Mouse (Mus musculus): Measurements from ENCODE around the gene Sash1. TPM values are rescaled to one million over a fixed set of nuclear protein-coding genes. Genes with fewer than 3 reads are reported as not detected.

Sash1 gene
- polyA plus RNA-seq, 1 experiment from 2014 or later, result 2.8 TPM

DNA sequence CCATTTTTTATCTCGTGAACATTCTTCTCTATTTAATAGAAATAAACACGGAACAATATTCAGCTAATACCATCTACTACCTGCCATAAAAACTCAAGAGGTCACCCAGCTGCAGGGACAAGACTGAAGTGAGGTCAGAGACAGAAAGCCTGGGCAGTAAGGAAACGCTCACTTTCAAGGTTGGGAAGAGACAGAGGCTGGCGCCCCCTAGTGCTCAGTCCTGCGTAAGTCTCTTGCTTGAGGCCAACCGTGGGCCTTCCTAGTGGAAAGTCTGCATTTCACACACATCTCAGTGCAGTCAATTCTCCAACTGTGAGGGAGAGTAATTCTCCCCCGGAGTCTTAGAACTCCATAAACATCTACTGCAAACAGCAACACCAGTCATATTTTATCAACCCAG lies 90.5 kb downstream of the Sash1 start:
- peak; percentile 27; the same call in 1 of the 2 replicates for ATAC-seq
- WGBS, result 29% methylated on average over 7 of the region's 7 CpGs
- no peak overlapping the region for H3K4me3 ChIP-seq (ENCODE audit: low read length)
- no peak overlapping the region for H3K27ac ChIP-seq (ENCODE audit: low read length)
- H3K4me2 ChIP-seq (ENCODE audit: low read depth, low read length), result no peak overlapping the region
- no peaks in the 10 kb centered on the region for H3K4me1 ChIP-seq (ENCODE audit: control insufficient read depth, insufficient read depth, low read length)
- no peaks in the 10 kb centered on the region for H3K36me3 ChIP-seq (ENCODE audit: control insufficient read depth, insufficient read depth, low read length)
- no peaks in the 10 kb centered on the region for H3K9me3 ChIP-seq (ENCODE audit: control insufficient read depth, low read length)
- no peak overlapping the region for H3K9ac ChIP-seq (ENCODE audit: low read depth, low read length)
- H3K27me3 ChIP-seq (replicated peaks; ENCODE audit: control insufficient read depth, insufficient read depth, low read length), result no peaks in the 10 kb centered on the region

DNA sequence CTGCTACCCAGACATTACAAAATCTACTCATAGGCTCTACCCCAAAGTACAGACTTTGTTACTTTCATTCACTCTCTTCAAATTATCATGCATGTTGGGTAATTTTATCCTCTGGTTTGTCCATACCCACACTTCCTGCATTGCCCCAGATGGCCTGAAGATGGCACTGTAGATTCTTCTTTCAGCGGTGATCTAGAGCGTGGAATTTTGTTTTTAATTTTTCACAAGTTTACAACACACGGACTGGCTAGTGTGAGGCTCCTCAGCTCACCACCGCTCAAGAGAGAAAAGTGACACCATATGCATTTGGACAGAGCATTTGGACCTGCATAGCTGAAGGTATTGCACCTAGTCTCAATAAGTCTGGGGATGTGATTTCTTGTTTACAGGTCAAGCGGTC lies 93.5 kb downstream of the Sash1 start:
- Histone ChIP-seq H3K9me3 (ENCODE audit: control insufficient read depth, low read length) (no peaks in the 10 kb centered on the region), H3K27me3 (replicated peaks; ENCODE audit: control insufficient read depth, insufficient read depth, low read length) (no peaks in the 10 kb centered on the region), H3K4me3 (ENCODE audit: low read length) (no peak overlapping the region), H3K4me1 (ENCODE audit: control insufficient read depth, insufficient read depth, low read length) (no peaks in the 10 kb centered on the region), H3K36me3 (ENCODE audit: control insufficient read depth, insufficient read depth, low read length) (no peaks in the 10 kb centered on the region), H3K4me2 (ENCODE audit: low read depth, low read length) (no peak overlapping the region), H3K27ac (ENCODE audit: low read length) (no peak overlapping the region), H3K9ac (ENCODE audit: low read depth, low read length) (no peak overlapping the region)
- 0 out of 2 replicates have a peak, but pooled peaks have one; percentile 17 for ATAC-seq
- 54% methylated on average over 5 of the region's 5 CpGs for WGBS

DNA sequence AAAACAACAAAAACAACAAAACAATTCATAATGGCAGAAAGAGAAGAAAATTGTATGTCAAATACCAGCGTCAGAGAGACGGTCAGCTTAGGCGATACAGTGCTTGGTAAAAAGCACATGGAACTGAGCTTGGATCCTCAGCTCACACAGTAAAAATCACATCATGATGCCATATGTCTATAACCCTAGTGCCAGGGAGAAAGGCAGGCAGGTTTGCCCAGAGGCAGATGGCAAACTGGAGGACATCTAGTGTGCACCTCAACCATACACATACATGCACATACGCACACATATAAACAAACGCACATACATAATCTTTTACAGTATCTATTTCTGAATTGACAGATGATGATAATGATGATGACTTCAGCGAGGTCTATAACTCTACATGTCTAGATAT lies 96.8 kb downstream of the Sash1 start:
- 95% methylated on average over 6 of the region's 6 CpGs for WGBS
- no peak overlapping the region for H3K27ac ChIP-seq (ENCODE audit: low read length)
- H3K36me3 ChIP-seq (ENCODE audit: control insufficient read depth, insufficient read depth, low read length), result no peaks in the 10 kb centered on the region
- H3K4me1 ChIP-seq (ENCODE audit: control insufficient read depth, insufficient read depth, low read length), result peaks cover 10% of the 10 kb centered on the region; the same call in 1 of the 2 replicates
- H3K27me3 ChIP-seq (replicated peaks; ENCODE audit: control insufficient read depth, insufficient read depth, low read length), result no peaks in the 10 kb centered on the region
- no peak for ATAC-seq
- no peak overlapping the region for H3K4me2 ChIP-seq (ENCODE audit: low read depth, low read length)
- no peaks in the 10 kb centered on the region for H3K9me3 ChIP-seq (ENCODE audit: control insufficient read depth, low read length)
- no peak overlapping the region for H3K4me3 ChIP-seq (ENCODE audit: low read length)
- H3K9ac ChIP-seq (ENCODE audit: low read depth, low read length), result no peak overlapping the region

DNA sequence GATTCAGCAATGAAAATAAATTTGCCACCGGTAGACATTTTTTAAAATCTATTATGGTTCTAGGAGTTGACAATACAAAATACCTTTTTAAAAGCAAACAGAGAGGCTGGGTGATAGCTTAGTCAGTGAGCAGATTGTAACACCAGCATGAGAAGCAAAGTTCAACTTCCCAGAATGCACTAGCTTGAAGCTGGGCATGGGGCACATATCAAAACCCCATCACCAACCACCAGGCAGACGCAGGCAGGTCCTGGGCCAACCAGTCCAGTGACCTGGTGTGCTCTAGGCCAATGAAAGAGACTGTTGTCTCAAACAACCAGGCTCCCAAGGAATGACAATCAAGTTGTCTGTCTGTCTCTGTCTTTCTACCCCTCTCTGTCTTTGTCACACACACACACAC lies 98.6 kb downstream of the Sash1 start:
- Histone ChIP-seq H3K9me3 (ENCODE audit: control insufficient read depth, low read length) (no peaks in the 10 kb centered on the region), H3K36me3 (ENCODE audit: control insufficient read depth, insufficient read depth, low read length) (no peaks in the 10 kb centered on the region; the same call in 1 of the 2 replicates), H3K27me3 (replicated peaks; ENCODE audit: control insufficient read depth, insufficient read depth, low read length) (no peaks in the 10 kb centered on the region), H3K27ac (ENCODE audit: low read length) (no peak overlapping the region), H3K9ac (ENCODE audit: low read depth, low read length) (no peak overlapping the region), H3K4me1 (ENCODE audit: control insufficient read depth, insufficient read depth, low read length) (peaks cover 10% of the 10 kb centered on the region; the same call in 1 of the 2 replicates), H3K4me2 (ENCODE audit: low read depth, low read length) (no peak overlapping the region), H3K4me3 (ENCODE audit: low read length) (no peak overlapping the region)
- no peak for ATAC-seq
- WGBS, result 62% methylated on average over 2 of the region's 2 CpGs

DNA sequence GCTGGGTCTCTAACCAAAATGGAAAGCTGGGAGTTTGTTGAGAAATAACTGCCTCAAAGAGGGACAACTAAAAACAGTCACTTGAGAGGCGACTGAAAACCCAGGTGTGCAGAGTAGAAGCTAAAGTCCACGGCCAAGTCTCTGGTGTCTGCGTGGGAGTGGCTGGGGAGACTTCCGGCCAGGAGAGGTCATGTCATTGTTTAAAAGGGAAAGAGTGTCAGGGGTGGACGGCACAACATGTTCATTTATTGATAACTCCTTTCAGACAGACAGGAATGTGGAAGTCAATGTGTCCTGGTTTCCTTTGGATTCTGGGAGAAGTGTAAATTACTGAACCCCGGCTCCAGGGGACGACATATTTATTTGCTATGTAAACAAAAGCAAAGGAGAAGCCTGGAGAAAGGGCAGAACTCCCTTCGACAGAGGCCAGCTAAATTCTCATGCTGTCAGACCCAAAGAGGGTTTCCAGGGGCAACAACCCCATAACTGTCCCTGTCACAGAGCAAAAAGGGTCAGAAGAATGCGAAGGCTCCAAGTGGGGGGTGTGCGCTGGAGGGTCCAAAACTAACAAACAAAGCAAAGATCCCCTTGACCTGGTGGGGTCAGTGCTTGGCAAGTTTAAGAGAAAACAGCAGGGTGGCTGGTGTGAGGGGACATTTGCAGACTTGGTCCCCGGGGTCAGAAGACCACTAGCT lies 100.3 kb downstream of the Sash1 start:
- Histone ChIP-seq H3K4me1 (ENCODE audit: control insufficient read depth, insufficient read depth, low read length) (peaks cover 10% of the 10 kb centered on the region; the same call in 1 of the 2 replicates), H3K9ac (ENCODE audit: low read depth, low read length) (0 out of 2 replicates have a peak overlapping the region, but pooled peaks have one; percentile 24), H3K4me3 (ENCODE audit: low read length) (no peak overlapping the region), H3K27ac (ENCODE audit: low read length) (no peak overlapping the region), H3K9me3 (ENCODE audit: control insufficient read depth, low read length) (no peaks in the 10 kb centered on the region), H3K27me3 (replicated peaks; ENCODE audit: control insufficient read depth, insufficient read depth, low read length) (no peaks in the 10 kb centered on the region), H3K36me3 (ENCODE audit: control insufficient read depth, insufficient read depth, low read length) (no peaks in the 10 kb centered on the region; the same call in 1 of the 2 replicates), H3K4me2 (ENCODE audit: low read depth, low read length) (no peak overlapping the region)
- 24% methylated on average over 11 of the region's 11 CpGs for whole genome bisulfite sequencing
- peak; percentile 68 for ATAC-seq

DNA sequence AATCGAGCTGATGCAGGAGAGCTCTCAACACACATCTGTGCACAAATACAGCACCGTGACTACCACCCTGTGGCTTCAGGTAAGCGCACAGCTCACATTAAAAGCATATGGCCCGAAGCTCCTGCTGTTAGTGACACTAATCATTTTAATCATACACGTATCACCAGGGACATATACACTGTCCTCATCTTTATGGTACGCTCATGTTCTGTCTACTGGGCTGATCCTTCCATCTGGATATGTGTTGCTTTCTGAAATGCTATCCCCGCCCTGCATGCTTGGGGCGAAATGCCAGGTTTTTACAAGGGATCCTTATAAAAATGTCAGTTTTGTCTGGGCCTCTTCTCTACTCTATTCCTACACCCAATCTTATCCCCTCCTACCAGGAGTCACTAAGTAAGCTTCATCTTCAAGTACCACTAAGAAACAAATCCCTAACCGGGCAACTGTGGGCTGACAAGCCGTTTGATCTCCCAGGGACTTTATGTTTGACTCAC lies 103.9 kb downstream of the Sash1 start:
- Histone ChIP-seq H3K36me3 (ENCODE audit: control insufficient read depth, insufficient read depth, low read length) (peaks cover 2% of the 10 kb centered on the region), H3K9me3 (ENCODE audit: control insufficient read depth, low read length) (no peaks in the 10 kb centered on the region), H3K4me1 (ENCODE audit: control insufficient read depth, insufficient read depth, low read length) (peaks cover 10% of the 10 kb centered on the region; the same call in 1 of the 2 replicates), H3K27ac (ENCODE audit: low read length) (no peak overlapping the region), H3K4me3 (ENCODE audit: low read length) (no peak overlapping the region), H3K9ac (ENCODE audit: low read depth, low read length) (no peak overlapping the region), H3K4me2 (ENCODE audit: low read depth, low read length) (no peak overlapping the region), H3K27me3 (replicated peaks; ENCODE audit: control insufficient read depth, insufficient read depth, low read length) (no peaks in the 10 kb centered on the region)
- ATAC-seq, result no peak
- 76% methylated on average over 10 of the region's 10 CpGs for WGBS

DNA sequence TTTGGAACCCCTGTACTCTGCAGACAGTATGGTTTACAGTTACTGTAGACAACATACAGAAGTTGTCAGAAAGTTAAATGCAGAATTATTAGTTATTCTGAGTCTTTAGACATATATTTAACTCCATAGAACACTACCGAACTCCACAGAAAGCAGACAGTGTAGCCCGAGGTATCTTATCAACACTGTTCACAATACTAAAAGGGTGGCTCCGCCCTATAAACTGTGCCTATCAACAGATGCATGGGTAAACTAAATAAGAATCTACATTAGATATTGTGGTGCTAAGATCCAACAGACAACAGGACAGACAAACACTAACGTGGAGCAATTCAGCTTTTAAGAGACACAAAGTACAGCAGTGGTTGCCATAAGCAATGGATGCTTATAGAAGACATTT lies 106.0 kb downstream of the Sash1 start:
- WGBS, result 93% methylated on average over 4 of the region's 4 CpGs
- peaks cover 2% of the 10 kb centered on the region for H3K36me3 ChIP-seq (ENCODE audit: control insufficient read depth, insufficient read depth, low read length)
- H3K9ac ChIP-seq (ENCODE audit: low read depth, low read length), result no peak overlapping the region

DNA sequence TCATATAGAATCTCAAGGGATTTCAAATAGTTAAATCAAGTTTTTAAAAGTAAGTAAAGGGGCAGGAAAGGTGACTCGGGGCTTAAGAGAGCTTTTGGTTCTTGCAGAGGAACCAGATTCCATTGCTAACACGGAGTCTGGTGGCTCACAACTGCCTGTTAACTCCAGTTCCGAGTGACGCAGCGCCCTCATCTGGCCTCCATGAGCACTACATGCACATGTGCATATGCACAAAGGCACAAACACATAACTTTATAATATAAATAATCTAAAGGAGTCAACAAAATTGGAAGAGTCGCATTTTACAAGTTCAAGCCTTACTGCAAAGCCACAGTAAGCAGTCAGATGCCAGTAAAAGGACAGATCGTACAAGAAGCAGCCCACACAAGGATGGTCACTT lies 107.0 kb downstream of the Sash1 start:
- Histone ChIP-seq H3K9me3 (ENCODE audit: control insufficient read depth, low read length) (no peaks in the 10 kb centered on the region), H3K36me3 (ENCODE audit: control insufficient read depth, insufficient read depth, low read length) (peaks cover 2% of the 10 kb centered on the region), H3K4me2 (ENCODE audit: low read depth, low read length) (no peak overlapping the region), H3K9ac (ENCODE audit: low read depth, low read length) (no peak overlapping the region), H3K27ac (ENCODE audit: low read length) (no peak overlapping the region), H3K27me3 (replicated peaks; ENCODE audit: control insufficient read depth, insufficient read depth, low read length) (no peaks in the 10 kb centered on the region), H3K4me1 (ENCODE audit: control insufficient read depth, insufficient read depth, low read length) (no peaks in the 10 kb centered on the region), H3K4me3 (ENCODE audit: low read length) (no peak overlapping the region)
- 87% methylated on average over 7 of the region's 7 CpGs for WGBS
- no peak for ATAC-seq

More for the DNA sequence above, 106.0 kb downstream of the Sash1 start:
- no peak for ATAC-seq
- no peak overlapping the region for H3K4me2 ChIP-seq (ENCODE audit: low read depth, low read length)
- H3K27me3 ChIP-seq (replicated peaks; ENCODE audit: control insufficient read depth, insufficient read depth, low read length), result no peaks in the 10 kb centered on the region
- no peaks in the 10 kb centered on the region for H3K9me3 ChIP-seq (ENCODE audit: control insufficient read depth, low read length)
- no peak overlapping the region for H3K27ac ChIP-seq (ENCODE audit: low read length)
- H3K4me3 ChIP-seq (ENCODE audit: low read length), result no peak overlapping the region
- no peaks in the 10 kb centered on the region for H3K4me1 ChIP-seq (ENCODE audit: control insufficient read depth, insufficient read depth, low read length)

DNA sequence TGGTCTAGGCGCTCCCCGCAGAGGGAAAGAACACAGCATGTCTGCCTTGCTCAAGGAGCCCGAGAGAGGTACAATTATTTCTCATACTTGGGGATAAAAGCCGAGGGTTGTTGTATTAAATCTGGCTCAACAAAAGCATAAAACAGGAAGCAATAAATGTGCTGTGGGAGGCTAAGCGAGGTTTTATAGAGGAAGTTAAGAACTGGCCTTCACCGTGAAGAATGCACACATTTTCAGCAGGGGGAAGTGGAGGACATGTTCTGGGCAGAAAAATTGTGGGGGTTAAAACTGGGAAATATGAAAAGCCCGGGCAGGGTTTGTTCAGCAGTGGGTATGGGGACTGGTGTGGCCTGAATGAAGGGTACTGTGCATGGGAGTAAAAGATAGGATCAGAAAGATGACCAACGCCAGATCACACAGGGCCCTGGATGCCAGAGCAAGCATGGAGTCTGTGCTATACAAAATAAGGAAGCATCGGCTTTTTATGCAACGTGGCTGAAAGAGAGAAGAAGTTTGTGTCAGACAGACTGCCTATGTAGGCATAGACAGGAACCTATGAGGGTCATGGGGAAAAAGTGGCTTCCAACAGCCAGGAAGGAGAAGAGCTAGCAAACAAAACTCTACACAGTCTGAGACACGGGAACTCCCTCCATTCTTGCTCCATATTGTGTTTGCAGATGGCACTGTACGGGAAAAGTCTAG lies 108.2 kb downstream of the Sash1 start:
- H3K4me3 ChIP-seq (ENCODE audit: low read length), result no peak overlapping the region

More for the DNA sequence above, 108.2 kb downstream of the Sash1 start:
- ATAC-seq, result no peak
- no peaks in the 10 kb centered on the region for H3K9me3 ChIP-seq (ENCODE audit: control insufficient read depth, low read length)
- H3K27ac ChIP-seq (ENCODE audit: low read length), result no peak overlapping the region
- no peak overlapping the region for H3K9ac ChIP-seq (ENCODE audit: low read depth, low read length)
- peaks cover 2% of the 10 kb centered on the region; the same call in 1 of the 2 replicates for H3K4me1 ChIP-seq (ENCODE audit: control insufficient read depth, insufficient read depth, low read length)
- no peaks in the 10 kb centered on the region for H3K27me3 ChIP-seq (replicated peaks; ENCODE audit: control insufficient read depth, insufficient read depth, low read length)
- 82% methylated on average over 12 of the region's 12 CpGs for WGBS
- no peak overlapping the region for H3K4me2 ChIP-seq (ENCODE audit: low read depth, low read length)
- H3K36me3 ChIP-seq (ENCODE audit: control insufficient read depth, insufficient read depth, low read length), result peaks cover 2% of the 10 kb centered on the region; the same call in 1 of the 2 replicates
